Mouse (Mus musculus) common myeloid progenitor, adult 5-6 weeks (primary cell): ENCODE results near the gene Sh3gl3. TPM values are rescaled to one million over a fixed set of nuclear protein-coding genes. Genes with fewer than 3 reads are reported as not detected.

Source experiments
- ATAC-seq: replicated peaks from 2 replicates; pipeline ENCODE4 v1.8.0; 2016; ENCODE audit warnings: low read depth, mild to moderate bottlenecking, moderate TSS enrichment, inconsistent platforms; ENCODE audit not compliant: poor library complexity, severe bottlenecking
- total RNA-seq: library from RNA; stranded (forward); fragments of 200-1000, 187-1606 nt; gene quantifications from 2 replicates; pipeline ENCODE4 v1.2.3, GENCODE M21; 2017

The Sh3gl3 gene
- total RNA-seq, 1 experiment from 2014 or later: not detected

- ATAC-seq: no peak
These were observed 167.8 kb downstream of the Sh3gl3 start for GRCm38 (mm10) chr7:82341476-82341875.

GRCm38 (mm10) chr7:82346706-82347105 is 173.1 kb downstream of the Sh3gl3 start:
- no peak for ATAC-seq

GRCm38 (mm10) chr7:82349796-82350195 is 176.2 kb downstream of the Sh3gl3 start:
- no peak for ATAC-seq

GRCm38 (mm10) chr7:82350421-82350820 is 176.8 kb downstream of the Sh3gl3 start:
- ATAC-seq: no peak

Other genes with a start within 250 kb of the Sh3gl3 start
- gene Hdgfl3, start 239.4 kb upstream of the Sh3gl3 start, total RNA-seq: 5.0 and 6.2 TPM in 2 replicates
- gene Bnc1, start 181.5 kb upstream of the Sh3gl3 start, total RNA-seq: not detected in 2 replicates
- not detected in 2 replicates for gene Adamtsl3, start 161.9 kb downstream of the Sh3gl3 start, total RNA-seq